Mouse (Mus musculus): Measurements from ENCODE around the gene Blmh.

Blmh gene

DNA sequence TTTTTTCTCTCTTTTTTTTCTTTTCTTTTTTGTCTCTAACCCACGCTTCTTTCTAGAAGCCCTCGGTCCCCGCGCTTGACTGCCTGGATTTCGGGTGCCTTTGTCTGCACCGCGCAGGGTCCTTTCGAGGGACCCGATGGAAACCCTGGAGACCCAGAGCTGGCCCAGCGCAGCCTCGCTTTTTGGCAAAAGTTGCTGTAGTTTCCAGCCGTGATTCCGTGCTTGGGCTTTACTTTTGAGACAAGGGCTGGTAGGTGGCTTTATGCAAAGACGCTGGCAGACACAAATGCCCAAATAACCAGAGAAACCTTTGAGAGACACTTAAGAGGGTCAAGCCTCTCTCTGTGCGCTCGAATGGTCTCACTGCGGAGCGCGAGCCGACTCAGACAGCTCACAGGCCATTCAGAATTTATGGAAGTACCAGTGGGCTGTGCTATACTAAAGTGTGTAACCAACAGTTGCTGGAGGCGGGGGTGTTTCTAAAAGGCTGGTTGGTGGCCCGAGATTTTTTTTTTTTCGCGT, 74.2 kb downstream of the Blmh start:
- no peak for DNase-seq (ENCODE audit: low spot score)

GRCm38 (mm10) chr11:77000741-77001140, 76.1 kb downstream of the Blmh start:
- no peak for DNase-seq (ENCODE audit: low spot score)

DNA sequence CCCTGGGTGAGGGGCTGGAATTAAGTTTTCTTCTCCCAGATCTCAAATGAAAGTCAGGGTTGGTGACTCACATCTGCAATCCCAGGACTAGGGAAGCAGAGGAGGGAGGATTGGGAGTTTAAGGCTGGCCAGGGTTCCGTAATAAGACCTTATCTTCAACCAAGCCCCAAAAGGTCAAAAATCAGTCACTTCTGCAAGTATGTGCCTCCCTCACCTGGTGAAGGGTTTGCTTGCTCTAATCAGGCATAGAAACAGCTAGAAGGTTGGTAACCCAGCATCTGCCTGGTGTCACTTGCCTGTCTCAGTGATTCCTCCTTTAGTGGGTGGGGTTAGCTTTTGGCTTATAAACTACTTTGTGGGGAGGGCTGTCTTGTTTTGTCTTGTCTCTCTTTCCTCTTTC, 77.8 kb downstream of the Blmh start:
- DNase-seq (ENCODE audit: low spot score), result no peak

DNA sequence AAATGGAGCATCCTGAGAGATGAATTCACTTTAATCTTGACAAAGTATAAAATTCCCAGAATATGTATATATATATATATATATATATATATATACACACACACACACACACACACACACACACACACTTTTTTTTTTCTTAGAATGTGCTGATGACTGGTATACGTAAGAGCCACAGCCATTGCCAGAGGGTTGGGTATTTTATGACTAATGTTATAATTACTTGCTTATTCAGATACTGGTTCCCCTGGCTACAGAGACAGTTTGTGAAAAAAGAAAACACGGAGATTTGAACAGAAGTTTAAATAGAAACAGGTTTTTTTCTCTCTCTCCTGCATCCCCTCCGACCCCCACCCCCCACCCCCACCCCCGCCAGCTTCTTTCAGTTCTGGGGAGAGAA, 81.3 kb downstream of the Blmh start:
- no peak for DNase-seq (ENCODE audit: low spot score)

DNA sequence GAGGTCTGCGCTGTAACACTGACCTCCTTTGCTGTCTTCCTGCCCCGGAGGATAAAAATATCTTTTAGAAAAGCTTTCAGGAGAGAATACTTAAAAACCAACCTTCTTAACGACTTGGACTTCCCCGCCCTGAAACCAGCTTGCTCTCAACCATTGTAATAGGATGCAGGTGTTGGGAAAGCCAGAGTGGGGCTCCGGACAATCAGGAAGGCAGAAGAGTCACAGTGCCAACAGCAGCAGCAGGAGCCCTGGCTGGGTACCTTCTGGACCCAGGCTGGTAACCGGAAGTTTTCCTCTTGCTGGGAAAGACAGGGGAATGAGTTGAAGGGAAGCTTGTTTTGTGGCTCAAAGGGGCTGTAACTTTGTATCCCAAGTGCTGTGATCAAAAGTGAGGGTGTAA, 82.0 kb downstream of the Blmh start:
- no peak for DNase-seq (ENCODE audit: low spot score)

GRCm38 (mm10) chr11:77009069-77010025, 84.7 kb downstream of the Blmh start:
- no peak for DNase-seq (ENCODE audit: low spot score)

GRCm38 (mm10) chr11:77010762-77011475, 86.3 kb downstream of the Blmh start:
- no peak for DNase-seq (ENCODE audit: low spot score)

DNA sequence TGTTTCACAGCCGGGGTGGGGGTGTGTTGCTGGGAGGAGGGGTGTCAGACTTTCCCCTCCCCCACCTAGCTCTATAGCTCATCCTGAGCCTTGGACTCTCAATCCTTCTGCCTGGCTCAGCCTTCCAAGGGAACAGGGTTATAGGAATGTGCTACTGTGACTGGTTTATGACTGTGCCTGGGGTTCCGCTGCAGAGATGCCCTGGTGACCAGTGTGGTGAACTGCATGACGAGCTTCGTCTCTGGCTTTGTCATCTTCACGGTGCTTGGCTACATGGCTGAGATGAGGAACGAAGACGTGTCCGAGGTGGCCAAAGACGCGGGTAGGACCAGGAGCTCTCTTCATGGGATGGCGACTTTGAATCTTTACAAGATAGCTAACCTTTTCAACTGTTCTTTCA, 93.4 kb downstream of the Blmh start:
- DNase-seq (ENCODE audit: low spot score), result no peak

DNA sequence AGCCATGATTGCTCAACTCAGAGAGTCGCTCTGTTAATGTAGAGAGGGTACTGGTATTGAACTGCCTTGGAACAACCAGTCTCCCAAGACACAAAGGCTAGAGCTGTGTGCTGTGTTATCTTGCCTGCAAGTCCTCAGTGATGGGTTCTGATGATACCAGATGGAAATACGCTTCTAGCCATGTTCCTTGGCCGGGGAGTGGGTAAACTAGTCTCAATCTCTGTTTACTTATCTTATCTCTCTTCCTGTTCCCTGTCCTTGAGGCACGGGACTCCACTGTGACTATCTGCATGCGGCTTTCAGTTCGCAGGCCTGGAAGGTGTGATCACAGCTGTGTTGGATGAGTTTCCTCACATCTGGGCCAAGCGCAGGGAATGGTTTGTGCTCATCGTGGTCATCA, 94.9 kb downstream of the Blmh start:
- DNase-seq (ENCODE audit: low spot score), result no peak

- no peak for DNase-seq (ENCODE audit: low spot score)
Observed at GRCm38 (mm10) chr11:77021749-77022396, 97.3 kb downstream of the Blmh start.

DNA sequence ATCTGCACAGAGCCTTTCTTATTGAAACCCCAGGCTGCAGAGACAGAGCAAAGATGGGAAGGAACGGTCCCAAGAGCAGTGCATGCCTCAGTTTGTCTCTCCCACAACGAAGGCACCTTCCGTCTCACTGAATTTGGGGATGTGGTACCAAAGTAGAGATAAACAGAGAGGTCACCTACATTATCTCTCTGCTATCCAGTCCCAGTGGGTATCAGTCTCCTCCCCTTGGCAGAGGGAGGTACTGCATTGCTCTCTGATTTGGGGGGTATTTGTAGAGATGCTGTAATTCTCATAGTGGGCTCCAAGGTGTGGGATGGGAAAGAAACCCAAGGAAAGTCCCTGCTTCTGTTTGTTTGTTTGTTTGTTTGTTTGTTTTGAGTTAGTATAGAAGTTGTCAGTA, 102.0 kb downstream of the Blmh start:
- DNase-seq (ENCODE audit: low spot score), result no peak

DNA sequence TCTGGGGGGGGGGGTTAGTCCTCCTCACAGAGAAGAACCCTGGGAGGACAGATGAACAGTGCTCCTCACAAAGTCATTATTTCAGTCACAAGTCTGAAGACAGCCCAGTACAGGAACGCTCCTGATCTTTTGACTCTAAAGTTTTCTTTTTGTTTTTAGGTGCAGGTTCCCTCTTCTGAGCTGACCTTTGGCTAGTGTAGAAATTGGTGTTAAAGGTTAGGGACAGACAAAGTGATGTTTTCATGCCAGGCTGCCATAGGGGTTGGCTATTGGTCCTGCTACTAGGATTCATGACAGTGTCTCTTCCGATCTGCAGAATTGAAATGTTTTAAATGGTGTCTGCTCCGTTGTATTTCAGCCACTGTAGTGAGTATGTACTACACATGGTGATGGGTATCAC, 103.5 kb downstream of the Blmh start:
- DNase-seq (ENCODE audit: low spot score), result no peak

DNA sequence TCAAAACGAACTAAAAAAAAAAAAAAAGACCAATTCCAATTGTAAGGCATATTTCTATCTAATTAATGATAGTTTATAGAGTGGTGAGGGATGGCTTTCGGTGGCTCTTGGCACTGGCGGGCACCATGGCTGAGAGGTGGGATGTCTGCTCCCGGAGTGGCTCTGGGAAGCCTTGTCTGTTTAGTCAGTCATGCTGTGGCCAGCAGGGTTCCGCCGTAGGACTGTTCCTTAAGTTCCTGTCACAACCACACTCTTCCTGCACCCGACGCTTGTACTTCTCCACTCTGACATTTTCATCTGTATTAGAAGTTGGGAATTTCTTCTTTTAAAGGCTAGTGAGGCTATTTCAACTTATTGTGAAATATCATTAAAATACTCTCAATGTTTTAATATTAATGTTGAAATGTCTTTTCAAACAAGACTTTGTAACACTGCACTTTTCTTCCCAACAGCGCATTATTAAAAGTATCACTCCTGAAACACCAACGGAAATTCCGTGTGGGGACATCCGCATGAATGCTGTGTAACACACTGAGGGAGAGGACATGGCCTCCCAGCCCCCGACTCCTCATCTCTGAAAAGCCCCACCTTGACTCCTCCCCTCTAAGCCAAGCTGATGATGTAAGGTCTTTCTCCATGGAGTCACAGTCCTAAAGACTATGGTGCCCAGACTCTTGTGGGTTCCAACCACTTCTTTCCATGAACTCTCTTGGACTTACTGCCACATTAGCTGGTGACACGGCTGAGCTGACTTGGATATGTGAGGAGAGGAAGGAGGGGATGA, 106.7 kb downstream of the Blmh start:
- DNase-seq (ENCODE audit: low spot score), result no peak

Data from left cerebral cortex, adult 11 months (tissue).